Mouse (Mus musculus) liver, embryonic 16.5 days (tissue): Measurements from ENCODE around the gene Rprml. TPM values are rescaled to one million over a fixed set of nuclear protein-coding genes. Genes with fewer than 3 reads are reported as not detected.

Experiments used
- ATAC-seq: fragments of 200-750 bp; cut with Nextera tagmentation; 2 replicates; pipeline ENCODE4 v1.8.0; 2017; ENCODE audit warnings: low read depth, mild to moderate bottlenecking, moderate number of reproducible peaks, moderate library complexity
- H3K27ac ChIP-seq: fragments of 300-500 bp; sonication (generic); 2 replicates; pipeline ENCODE4 v1.5.1; 2014; ENCODE audit warnings: mild to moderate bottlenecking, low read length
- H3K27me3 ChIP-seq: fragments of 300-500 bp; sonication (generic); 2 replicates; pipeline ENCODE4 v1.6.1; 2014; ENCODE audit warnings: low read depth, low read length, mixed read lengths; ENCODE audit not compliant: control insufficient read depth, insufficient read depth
- H3K36me3 ChIP-seq: fragments of 300-500 bp; sonication (generic); 2 replicates; pipeline ENCODE4 v1.6.1; 2014; ENCODE audit warnings: mild to moderate bottlenecking; ENCODE audit not compliant: control insufficient read depth, insufficient read depth
- H3K4me1 ChIP-seq: fragments of 300-500 bp; sonication (generic); 2 replicates; pipeline ENCODE4 v1.6.1; 2014; ENCODE audit warnings: low read depth, low read length, mixed read lengths; ENCODE audit not compliant: control insufficient read depth
- H3K4me2 ChIP-seq: fragments of 300-500 bp; sonication (generic); 2 replicates; pipeline ENCODE4 v1.6.1; 2014; ENCODE audit warnings: low read depth, low read length, mixed read lengths
- H3K4me3 ChIP-seq: fragments of 300-500 bp; sonication (generic); 2 replicates; pipeline ENCODE4 v1.5.1; 2014; ENCODE audit warnings: low read depth, mild to moderate bottlenecking, low read length
- H3K9ac ChIP-seq: fragments of 300-500 bp; sonication (generic); 2 replicates; pipeline ENCODE4 v1.6.1; 2014; ENCODE audit warnings: low read depth, low read length
- H3K9me3 ChIP-seq: fragments of 300-500 bp; sonication (generic); replicated peaks from 2 replicates; pipeline ENCODE4 v1.6.1; 2016; ENCODE audit warnings: low read length; ENCODE audit not compliant: control insufficient read depth
- WGBS: fragments of 180-500 bp; shearing (Covaris S2); extraction: QIAGEN DNeasy Blood & Tissue Kit; methylation state at CpG from one replicate; pipeline ENCODE4 v1.1.7; 2014; ENCODE audit not compliant: insufficient replicate concordance; 5-methylcytosine and 5-hydroxymethylcytosine counted together
- polyA plus RNA-seq: library from polyadenylated mRNA; unstranded; fragments of >200 nt; fragmentation: Nextera tagmentation; extraction: Ambion mirVana; gene quantifications from 2 replicates; pipeline ENCODE4 v1.2.1, GENCODE M21; 2015

Rprml gene
- polyA plus RNA-seq, 1 experiment from 2014 or later: not detected

- H3K27ac ChIP-seq: no peak overlapping the region
- no peak overlapping the region for H3K4me2 ChIP-seq
- WGBS: 2% methylated on average over 10 of the region's 10 CpGs
- H3K27me3 ChIP-seq: peaks cover 7% of the 10 kb centered on the region; the same call in 1 of the 2 replicates
- no peaks in the 10 kb centered on the region for H3K36me3 ChIP-seq
- H3K4me3 ChIP-seq: no peak overlapping the region
- H3K9me3 ChIP-seq: no peaks in the 10 kb centered on the region
- ATAC-seq: no peak
- H3K9ac ChIP-seq: no peak overlapping the region
- no peaks in the 10 kb centered on the region for H3K4me1 ChIP-seq
These were observed 9.9 kb upstream of the Rprml start for GRCm38 (mm10) chr11:103639407-103639946.

GRCm38 (mm10) chr11:103643211-103643610, 6.2 kb upstream of the Rprml start:
- Histone ChIP-seq H3K36me3 (no peaks in the 10 kb centered on the region), H3K27ac (no peak overlapping the region), H3K9ac (no peak overlapping the region), H3K4me3 (no peak overlapping the region), H3K4me1 (no peaks in the 10 kb centered on the region), H3K4me2 (no peak overlapping the region), H3K9me3 (no peaks in the 10 kb centered on the region), H3K27me3 (peaks cover 17% of the 10 kb centered on the region; the same call in 1 of the 2 replicates)
- ATAC-seq: no peak
- WGBS: 48% methylated on average over 9 of the region's 9 CpGs

DNA sequence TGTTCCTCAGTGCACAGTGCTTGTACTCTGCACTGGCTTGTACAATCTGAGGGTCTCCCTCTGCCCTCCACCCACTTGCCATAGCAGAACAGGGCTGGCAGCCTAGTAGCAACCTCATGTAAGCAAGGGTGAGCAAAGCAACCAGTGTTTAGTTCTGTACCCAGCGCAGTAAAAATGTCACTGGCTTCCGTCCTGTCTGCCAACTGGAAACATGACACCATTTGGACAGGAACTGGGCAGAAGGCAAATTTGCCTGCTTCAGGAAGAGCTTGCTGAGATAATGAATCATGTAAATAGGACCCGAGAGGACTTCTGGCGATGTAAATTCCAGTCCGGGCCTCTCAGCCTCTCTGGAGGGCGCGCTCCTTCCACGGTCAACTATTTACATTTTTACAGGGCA, 3.6 kb upstream of the Rprml start:
- H3K4me3 ChIP-seq: no peak overlapping the region
- H3K4me2 ChIP-seq: no peak overlapping the region
- 45% methylated on average over 8 of the region's 8 CpGs for WGBS
- no peak for ATAC-seq
- no peak overlapping the region for H3K27ac ChIP-seq
- no peaks in the 10 kb centered on the region for H3K9me3 ChIP-seq
- H3K27me3 ChIP-seq: peaks cover 32% of the 10 kb centered on the region
- H3K4me1 ChIP-seq: no peaks in the 10 kb centered on the region
- H3K36me3 ChIP-seq: no peaks in the 10 kb centered on the region
- no peak overlapping the region for H3K9ac ChIP-seq

DNA sequence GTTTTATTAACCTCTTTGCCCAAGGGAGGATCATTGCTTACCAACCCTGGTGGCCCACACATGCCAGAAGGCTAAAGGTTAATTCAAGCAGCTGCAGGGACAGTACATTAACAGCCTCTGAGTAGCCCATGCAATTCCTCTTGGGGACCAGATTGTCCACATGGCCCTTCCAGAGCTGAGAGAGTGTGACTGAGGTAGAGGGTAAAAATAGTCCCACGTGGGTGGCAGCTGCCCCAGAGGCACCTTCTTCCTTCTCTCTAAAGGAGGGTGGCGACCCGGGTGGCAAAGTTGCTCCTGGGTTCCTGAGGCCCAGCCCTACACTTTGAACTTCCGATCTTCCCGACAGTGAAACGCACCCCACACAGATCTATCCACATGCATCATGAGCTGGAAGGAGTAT, 3.1 kb upstream of the Rprml start:
- peaks cover 38% of the 10 kb centered on the region for H3K27me3 ChIP-seq
- H3K9ac ChIP-seq: no peak overlapping the region
- H3K36me3 ChIP-seq: no peaks in the 10 kb centered on the region
- no peaks in the 10 kb centered on the region for H3K9me3 ChIP-seq
- no peak overlapping the region for H3K4me2 ChIP-seq
- no peak for ATAC-seq
- H3K4me1 ChIP-seq: no peaks in the 10 kb centered on the region
- no peak overlapping the region for H3K4me3 ChIP-seq
- no peak overlapping the region for H3K27ac ChIP-seq
- WGBS: 53% methylated on average over 6 of the region's 6 CpGs

DNA sequence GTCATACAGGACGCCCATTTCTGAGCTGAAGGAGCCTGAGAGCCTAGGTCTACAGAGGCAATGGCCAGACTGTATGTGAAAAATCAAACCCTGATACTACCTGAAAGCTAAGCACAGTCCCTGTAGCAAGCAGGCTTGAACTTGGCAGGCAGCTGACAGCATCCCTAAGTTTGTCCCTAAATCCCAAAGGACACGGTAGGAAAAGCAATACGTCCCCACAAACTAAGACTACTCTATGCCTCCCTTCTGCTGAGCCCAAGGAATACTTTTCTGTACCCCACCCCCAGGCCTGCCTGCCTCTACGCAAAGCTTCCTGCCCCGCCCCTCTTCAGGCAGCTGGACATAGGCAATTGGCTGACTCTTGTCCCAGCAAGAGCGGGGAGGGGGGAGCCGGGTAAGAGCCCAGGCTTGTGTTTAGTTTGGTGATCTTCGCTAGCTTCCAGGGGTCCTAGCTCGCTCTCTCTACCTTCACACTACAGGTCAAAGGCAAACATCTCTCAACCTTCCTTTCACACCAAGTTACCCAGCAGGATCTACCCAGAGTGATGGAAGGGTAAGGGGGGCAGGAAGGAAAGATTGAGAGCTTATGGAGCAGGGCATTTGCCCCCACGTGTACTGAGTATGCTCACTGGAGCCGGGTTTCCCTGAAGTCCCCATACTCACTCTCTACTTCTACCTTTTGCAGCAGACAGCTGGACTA, 1.3 kb upstream of the Rprml start:
- Histone ChIP-seq H3K9ac (no peak overlapping the region), H3K27me3 (peaks cover 44% of the 10 kb centered on the region), H3K4me3 (no peak overlapping the region), H3K4me1 (no peaks in the 10 kb centered on the region), H3K36me3 (no peaks in the 10 kb centered on the region), H3K4me2 (no peak overlapping the region), H3K27ac (no peak overlapping the region), H3K9me3 (no peaks in the 10 kb centered on the region)
- WGBS: 8% methylated on average over 11 of the region's 11 CpGs
- ATAC-seq: no peak

- no peaks in the 10 kb centered on the region for H3K4me1 ChIP-seq
- no peaks in the 10 kb centered on the region for H3K36me3 ChIP-seq
- H3K27me3 ChIP-seq: peaks cover 44% of the 10 kb centered on the region
- 29% methylated on average over 7 of the region's 7 CpGs for WGBS
- H3K27ac ChIP-seq: no peak overlapping the region
- H3K9ac ChIP-seq: no peak overlapping the region
- H3K4me2 ChIP-seq: no peak overlapping the region
- no peak overlapping the region for H3K4me3 ChIP-seq
- no peaks in the 10 kb centered on the region for H3K9me3 ChIP-seq
- no peak for ATAC-seq
These were observed 714 bp upstream of the Rprml start for GRCm38 (mm10) chr11:103648656-103649055.

- WGBS: 3% methylated on average over 37 of the region's 37 CpGs
- peak overlapping the region; percentile 15 for H3K4me3 ChIP-seq
- H3K9me3 ChIP-seq: no peaks in the 10 kb centered on the region
- H3K4me2 ChIP-seq: 0 out of 2 replicates have a peak overlapping the region, but pooled peaks have one; percentile 25
- peaks cover 47% of the 10 kb centered on the region for H3K27me3 ChIP-seq
- no peak overlapping the region for H3K27ac ChIP-seq
- no peaks in the 10 kb centered on the region for H3K4me1 ChIP-seq
- H3K9ac ChIP-seq: no peak overlapping the region
- ATAC-seq: no peak
- no peaks in the 10 kb centered on the region for H3K36me3 ChIP-seq
These were observed 668 bp downstream of the Rprml start for GRCm38 (mm10) chr11:103649983-103650493.

GRCm38 (mm10) chr11:103651426-103651825, 2.1 kb downstream of the Rprml start:
- Histone ChIP-seq H3K4me3 (no peak overlapping the region), H3K9me3 (no peaks in the 10 kb centered on the region), H3K9ac (no peak overlapping the region), H3K27ac (no peak overlapping the region), H3K27me3 (peaks cover 49% of the 10 kb centered on the region), H3K36me3 (no peaks in the 10 kb centered on the region), H3K4me1 (no peaks in the 10 kb centered on the region), H3K4me2 (no peak overlapping the region)
- ATAC-seq: no peak
- WGBS: 55% methylated on average over 6 of the region's 6 CpGs

DNA sequence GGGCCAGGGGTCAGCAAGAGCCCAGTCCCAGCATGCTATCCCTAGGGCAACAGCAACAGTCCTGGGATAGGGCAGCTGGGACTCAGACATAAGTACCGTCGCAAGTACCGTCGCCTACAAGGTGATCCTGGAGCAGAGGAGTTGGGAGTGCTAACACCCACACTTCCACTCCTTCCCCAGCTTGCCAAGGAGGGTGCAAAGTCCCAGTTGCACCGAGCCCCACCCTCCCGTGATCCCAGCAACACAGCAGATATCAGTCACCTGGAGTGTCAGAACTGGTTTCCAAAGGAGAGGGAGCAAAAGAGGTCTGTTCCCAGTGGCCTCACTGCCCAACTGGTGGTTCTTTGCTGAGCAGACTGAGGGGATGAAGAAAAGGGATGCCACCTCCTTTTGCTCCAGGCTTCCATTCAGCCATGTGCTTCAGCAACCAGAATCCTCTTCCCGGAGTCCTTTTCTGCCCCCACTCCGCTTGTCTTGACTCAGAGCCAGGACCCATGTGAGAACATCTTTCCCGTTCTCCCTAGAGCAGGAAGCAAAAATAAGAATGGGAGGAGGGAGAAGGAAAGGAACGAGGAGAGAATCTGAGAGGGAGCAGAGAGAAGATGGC, 4.1 kb downstream of the Rprml start:
- Histone ChIP-seq H3K4me2 (no peak overlapping the region), H3K9me3 (no peaks in the 10 kb centered on the region), H3K9ac (no peak overlapping the region), H3K36me3 (no peaks in the 10 kb centered on the region), H3K27ac (no peak overlapping the region), H3K4me3 (no peak overlapping the region), H3K27me3 (peaks cover 37% of the 10 kb centered on the region), H3K4me1 (no peaks in the 10 kb centered on the region)
- WGBS: 55% methylated on average over 10 of the region's 10 CpGs
- no peak for ATAC-seq
